Mouse (Mus musculus) lung, embryonic 14.5 days (tissue): ENCODE data around the gene Igdcc4. TPM values are rescaled to one million over a fixed set of nuclear protein-coding genes. Genes with fewer than 3 reads are reported as not detected.

Experiments
- ATAC-seq: fragments of 200-750 bp; cut with Nextera tagmentation; 2 replicates; pipeline ENCODE4 v1.8.0; 2017; ENCODE audit warnings: mild to moderate bottlenecking, moderate TSS enrichment, moderate library complexity; ENCODE audit not compliant: insufficient read depth
- DNase-seq: peaks from one replicate; pipeline ENCODE4 v3.0.0-alpha.2; 2015
- H3K27ac ChIP-seq: fragments of 300-500 bp; sonication (generic); 2 replicates; pipeline ENCODE4 v1.5.1; 2014; ENCODE audit warnings: low read depth, mild to moderate bottlenecking, moderate library complexity
- H3K27me3 ChIP-seq: fragments of 300-500 bp; sonication (generic); 2 replicates; pipeline ENCODE4 v1.6.1; 2014; ENCODE audit warnings: low read length, control low read depth; ENCODE audit not compliant: insufficient read depth
- H3K36me3 ChIP-seq: fragments of 300-500 bp; sonication (generic); 2 replicates; pipeline ENCODE4 v1.6.1; 2014; ENCODE audit warnings: control low read depth; ENCODE audit not compliant: insufficient read depth
- H3K4me1 ChIP-seq: fragments of 300-500 bp; sonication (generic); 2 replicates; pipeline ENCODE4 v1.6.1; 2014; ENCODE audit warnings: antibody characterized with exemption, control low read depth; ENCODE audit not compliant: insufficient read depth
- H3K4me2 ChIP-seq: fragments of 300-500 bp; sonication (generic); 2 replicates; pipeline ENCODE4 v1.6.1; 2014; ENCODE audit warnings: mild to moderate bottlenecking
- H3K4me3 ChIP-seq: fragments of 300-500 bp; sonication (generic); 2 replicates; pipeline ENCODE4 v1.5.1; 2014; ENCODE audit warnings: low read depth, low read length
- H3K9ac ChIP-seq: fragments of 300-500 bp; sonication (generic); 2 replicates; pipeline ENCODE4 v1.6.1; 2014
- H3K9me3 ChIP-seq: fragments of 300-500 bp; sonication (generic); 2 replicates; pipeline ENCODE4 v1.6.1; 2016; ENCODE audit warnings: low read depth, low read length, control low read depth
- CTCF ChIP-seq: IDR thresholded peaks from 2 replicates; pipeline ENCODE4 v1.5.1; 2016; ENCODE audit warnings: antibody characterized with exemption, low read depth
- WGBS: fragments of 180-500 bp; shearing (Covaris S2); extraction: QIAGEN DNeasy Blood & Tissue Kit; methylation state at CpG from one replicate; pipeline ENCODE4 v1.1.7; 2014; 5-methylcytosine and 5-hydroxymethylcytosine counted together
- polyA plus RNA-seq: library from polyadenylated mRNA; unstranded; fragments of >200 nt; fragmentation: Nextera tagmentation; extraction: Ambion mirVana; gene quantifications from 2 replicates; pipeline ENCODE4 v1.2.1, GENCODE M21; 2014

Gene Igdcc4
- polyA plus RNA-seq, 1 experiment from 2014 or later, result 28.9 TPM

GRCm38 (mm10) chr9:65083075-65083765 lies 18.1 kb upstream of the Igdcc4 start:
- Histone ChIP-seq H3K4me1 (no peaks in the 10 kb centered on the region), H3K4me3 (no peak overlapping the region), H3K27ac (no peak overlapping the region), H3K9ac (no peak overlapping the region), H3K4me2 (no peak overlapping the region), H3K9me3 (no peaks in the 10 kb centered on the region), H3K27me3 (no peaks in the 10 kb centered on the region), H3K36me3 (peaks cover 56% of the 10 kb centered on the region)
- no peak for TF ChIP-seq CTCF
- 90% methylated on average over 18 of the region's 18 CpGs for WGBS
- DNase-seq (no peak), ATAC-seq (no peak)

GRCm38 (mm10) chr9:65084198-65084807 lies 17.0 kb upstream of the Igdcc4 start:
- 76% methylated on average over 7 of the region's 7 CpGs for WGBS
- H3K4me2 ChIP-seq, result no peak overlapping the region
- ATAC-seq (no peak), DNase-seq (no peak)
- no peak for TF ChIP-seq CTCF
- no peak overlapping the region for H3K27ac ChIP-seq
- H3K36me3 ChIP-seq, result peaks cover 46% of the 10 kb centered on the region
- H3K27me3 ChIP-seq, result no peaks in the 10 kb centered on the region
- H3K4me1 ChIP-seq, result no peaks in the 10 kb centered on the region
- no peaks in the 10 kb centered on the region for H3K9me3 ChIP-seq
- no peak overlapping the region for H3K4me3 ChIP-seq
- no peak overlapping the region for H3K9ac ChIP-seq

GRCm38 (mm10) chr9:65085270-65085669 lies 16.0 kb upstream of the Igdcc4 start:
- no peak for TF ChIP-seq CTCF
- H3K4me2 ChIP-seq, result no peak overlapping the region
- H3K27ac ChIP-seq, result no peak overlapping the region
- H3K4me1 ChIP-seq, result no peaks in the 10 kb centered on the region
- H3K9me3 ChIP-seq, result no peaks in the 10 kb centered on the region
- H3K36me3 ChIP-seq, result peaks cover 37% of the 10 kb centered on the region
- ATAC-seq (no peak), DNase-seq (no peak)
- 92% methylated on average over 1 of the region's 1 CpGs for WGBS
- H3K27me3 ChIP-seq, result no peaks in the 10 kb centered on the region
- no peak overlapping the region for H3K9ac ChIP-seq
- no peak overlapping the region for H3K4me3 ChIP-seq

- Histone ChIP-seq H3K4me1 (no peaks in the 10 kb centered on the region), H3K9ac (no peak overlapping the region)
- 42% methylated on average over 1 of the region's 1 CpGs for WGBS
These were observed 14.5 kb upstream of the Igdcc4 start for GRCm38 (mm10) chr9:65086801-65087200.

GRCm38 (mm10) chr9:65087490-65087889 lies 13.8 kb upstream of the Igdcc4 start:
- WGBS, result 32% methylated on average over 5 of the region's 5 CpGs

More at GRCm38 (mm10) chr9:65086801-65087200, 14.5 kb upstream of the Igdcc4 start:
- H3K27ac ChIP-seq, result no peak overlapping the region
- DNase-seq, result no peak
- ATAC-seq, result no peak
- no peak overlapping the region for H3K4me3 ChIP-seq
- no peak for TF ChIP-seq CTCF
- H3K27me3 ChIP-seq, result no peaks in the 10 kb centered on the region
- H3K4me2 ChIP-seq, result no peak overlapping the region
- H3K9me3 ChIP-seq, result no peaks in the 10 kb centered on the region
- H3K36me3 ChIP-seq, result peaks cover 22% of the 10 kb centered on the region

GRCm38 (mm10) chr9:65094237-65094636 lies 7.0 kb upstream of the Igdcc4 start:
- WGBS, result 18% methylated on average over 6 of the region's 6 CpGs
- H3K9me3 ChIP-seq, result no peaks in the 10 kb centered on the region
- H3K36me3 ChIP-seq, result no peaks in the 10 kb centered on the region
- no peaks in the 10 kb centered on the region for H3K4me1 ChIP-seq
- peak overlapping the region; percentile 23 for H3K4me2 ChIP-seq
- H3K9ac ChIP-seq, result no peak overlapping the region
- ATAC-seq, result peak; percentile 87
- DNase-seq, result peak; percentile 90
- no peak overlapping the region for H3K4me3 ChIP-seq
- H3K27me3 ChIP-seq, result no peaks in the 10 kb centered on the region
- no peak for TF ChIP-seq CTCF
- H3K27ac ChIP-seq, result peak overlapping the region; percentile 32; the same call in 1 of the 2 replicates

More at GRCm38 (mm10) chr9:65087490-65087889, 13.8 kb upstream of the Igdcc4 start:
- H3K36me3 ChIP-seq, result peaks cover 15% of the 10 kb centered on the region
- no peak overlapping the region for H3K9ac ChIP-seq
- no peak for TF ChIP-seq CTCF
- H3K4me3 ChIP-seq, result no peak overlapping the region
- no peak overlapping the region for H3K4me2 ChIP-seq
- no peak for ATAC-seq
- no peaks in the 10 kb centered on the region for H3K9me3 ChIP-seq
- no peak overlapping the region for H3K27ac ChIP-seq
- DNase-seq, result peak; percentile 44
- no peaks in the 10 kb centered on the region for H3K4me1 ChIP-seq
- no peaks in the 10 kb centered on the region for H3K27me3 ChIP-seq

- Histone ChIP-seq H3K9ac (peak overlapping the region; percentile 86), H3K4me2 (peak overlapping the region; percentile 98), H3K9me3 (no peaks in the 10 kb centered on the region), H3K4me3 (peak overlapping the region; percentile 82), H3K27ac (peak overlapping the region; percentile 91), H3K4me1 (0 out of 2 replicates have a peak, but pooled peaks cover 5% of the 10 kb centered on the region), H3K36me3 (no peaks in the 10 kb centered on the region), H3K27me3 (no peaks in the 10 kb centered on the region)
- peak; percentile 83 for DNase-seq
- WGBS, result under 1% methylated on average over 39 of the region's 39 CpGs
- TF ChIP-seq CTCF, result peak; percentile 9; the same call in 1 of the 2 replicates
- peak; percentile 76 for ATAC-seq
These were observed 545 bp downstream of the Igdcc4 start for GRCm38 (mm10) chr9:65101686-65102376.
